Mouse (Mus musculus) ES-E14 (cell line): ENCODE data around the gene Cdc34b. TPM values are rescaled to one million over a fixed set of nuclear protein-coding genes. Genes with fewer than 3 reads are reported as not detected.

ENCODE experiments used
- DNase-seq: peaks from one replicate; pipeline ENCODE4 v3.0.0-alpha.2; 2013; ENCODE audit warnings: low read depth, low spot score
- H3K27ac ChIP-seq: 2 replicates; pipeline ENCODE4 v1.5.1; 2012; ENCODE audit warnings: low read depth, mild to moderate bottlenecking, low read length, moderate library complexity, mixed read lengths; ENCODE audit not compliant: poor library complexity, insufficient read depth, severe bottlenecking
- H3K36me3 ChIP-seq: 2 replicates; pipeline ENCODE4 v1.6.1; 2012; ENCODE audit warnings: mild to moderate bottlenecking, low read length, moderate library complexity, mixed read lengths; ENCODE audit not compliant: control insufficient read depth, poor library complexity, insufficient read depth, severe bottlenecking
- H3K4me1 ChIP-seq, 2 experiments: fragments of 150-350 bp in 1 of 2; sonication (generic) in 1 of 2; 2 replicates each; pipeline ENCODE4 v1.6.1; 2012; ENCODE audit warnings: low read length in 2 of 2, mild to moderate bottlenecking in 1 of 2, mixed read lengths in 1 of 2; ENCODE audit not compliant: control insufficient read depth in 2 of 2, insufficient read depth in 2 of 2, poor library complexity in 1 of 2
- H3K4me3 ChIP-seq, 2 experiments: fragments of 150-350 bp in 1 of 2; sonication (generic) in 1 of 2; 2 replicates each; pipeline ENCODE4 v1.5.1; 2012; ENCODE audit warnings: low read length in 2 of 2, low read depth in 1 of 2, mild to moderate bottlenecking in 1 of 2, mixed read lengths in 1 of 2; ENCODE audit not compliant: insufficient read depth in 1 of 2, poor library complexity in 1 of 2, severe bottlenecking in 1 of 2
- H3K9ac ChIP-seq: 2 replicates; pipeline ENCODE4 v1.6.1; 2012; ENCODE audit warnings: low read depth, mild to moderate bottlenecking, low read length, mixed read lengths; ENCODE audit not compliant: poor library complexity, insufficient read depth, severe bottlenecking
- H3K9me3 ChIP-seq: fragments of 150-350 bp; sonication (generic); 2 replicates; pipeline ENCODE4 v1.6.1; 2012; ENCODE audit warnings: low read depth, mild to moderate bottlenecking, low read length; ENCODE audit not compliant: control insufficient read depth, insufficient read depth
- CHD2 ChIP-seq: IDR thresholded peaks from 2 replicates; pipeline ENCODE4 v1.6.1; 2014; ENCODE audit warnings: mild to moderate bottlenecking, low read depth, low read length, inconsistent platforms
- HCFC1 ChIP-seq: IDR thresholded peaks from 2 replicates; pipeline ENCODE4 v1.6.1; 2012; ENCODE audit warnings: low read length, inconsistent platforms, borderline replicate concordance; ENCODE audit not compliant: insufficient read depth
- MAFK ChIP-seq: IDR thresholded peaks from 2 replicates; pipeline ENCODE4 v1.6.1; 2014; ENCODE audit warnings: mild to moderate bottlenecking, low read depth, low read length, inconsistent platforms; ENCODE audit not compliant: insufficient read depth
- ZC3H11A ChIP-seq: IDR thresholded peaks from 2 replicates; pipeline ENCODE4 v1.6.1; 2012; ENCODE audit warnings: low read depth, mild to moderate bottlenecking, inconsistent platforms, low read length, borderline replicate concordance
- ZNF384 ChIP-seq: IDR thresholded peaks from 2 replicates; pipeline ENCODE4 v1.6.1; 2012; ENCODE audit warnings: low read depth, low read length, inconsistent platforms
- in situ Hi-C, 2 experiments: fragments of 600-800 bp; cut with MboI; formaldehyde crosslinking; loops; one replicate each; pipeline ENCODE4 v1.15.1; 2025; ENCODE audit warnings: low sequenced_read_pairs in 2 of 2, inconsistent platforms in 1 of 2; ENCODE audit not compliant: unreplicated experiment in 2 of 2
- total RNA-seq: library from RNA; depleted of rRNA; stranded (reverse); fragments of 300-350 nt; gene quantifications from 2 replicates; pipeline ENCODE4 v1.2.3, GENCODE M21; 2012; rRNA removed

Cdc34b gene
- total RNA-seq, 1 experiment, result 0.54 TPM

GRCm38 (mm10) chr11:94782603-94783002, 41.0 kb downstream of the Cdc34b start, which contains the start of gene Tmem92:
Gene Tmem92 (minus strand): TSS chr11:94782703.
- in situ Hi-C loops, result no loop called here

GRCm38 (mm10) chr11:94785247-94785646, 43.7 kb downstream of the Cdc34b start:
- H3K4me1 ChIP-seq, result no peaks in the 10 kb centered on the region
- H3K9me3 ChIP-seq, result no peaks in the 10 kb centered on the region
- H3K9ac ChIP-seq, result no peak overlapping the region
- in situ Hi-C loops, result no loop called here
- no peak overlapping the region for H3K27ac ChIP-seq
- no peak overlapping the region for H3K4me3 ChIP-seq
- H3K36me3 ChIP-seq, result no peaks in the 10 kb centered on the region
- peak; percentile 65 for DNase-seq
- TF ChIP-seq ZNF384 (no peak), ZC3H11A (no peak), CHD2 (no peak), MAFK (no peak), HCFC1 (no peak)

More at GRCm38 (mm10) chr11:94782603-94783002, 41.0 kb downstream of the Cdc34b start, which contains the start of gene Tmem92:
- no peak within 1 kb of the TSS for H3K4me3 ChIP-seq
- no peak within 1 kb of the TSS for H3K27ac ChIP-seq
- H3K36me3 ChIP-seq, result no peaks in the 10 kb centered on the region
- H3K4me1 ChIP-seq, result no peaks in the 10 kb centered on the region
- TF ChIP-seq ZC3H11A (no peak), HCFC1 (no peak), CHD2 (no peak), MAFK (no peak), ZNF384 (no peak)
- DNase-seq, result no peak
- H3K9ac ChIP-seq, result no peak within 1 kb of the TSS
- no peaks in the 10 kb centered on the region for H3K9me3 ChIP-seq

GRCm38 (mm10) chr11:94791700-94792099, 50.1 kb downstream of the Cdc34b start:
- no peaks in the 10 kb centered on the region for H3K36me3 ChIP-seq
- TF ChIP-seq CHD2, result no peak
- no peak for TF ChIP-seq ZC3H11A
- TF ChIP-seq MAFK, result no peak
- TF ChIP-seq ZNF384, result no peak
- no peak for TF ChIP-seq HCFC1
- H3K9me3 ChIP-seq, result no peaks in the 10 kb centered on the region
- no peaks in the 10 kb centered on the region for H3K4me1 ChIP-seq
- no peak overlapping the region for H3K27ac ChIP-seq
- no peak overlapping the region for H3K9ac ChIP-seq
- in situ Hi-C loops, result no loop called here
- no peak overlapping the region for H3K4me3 ChIP-seq
- no peak for DNase-seq

Other genes with a start within 250 kb of the Cdc34b start
- 0.48 and 1.7 TPM in 2 replicates for gene Epn3, start 241.8 kb upstream of the Cdc34b start, total RNA-seq
- 0.45 and 0.48 TPM in 2 replicates for gene Mycbpap, start 220.0 kb upstream of the Cdc34b start, total RNA-seq
- 2.1 and 2.4 TPM in 2 replicates for gene Rsad1, start 192.5 kb upstream of the Cdc34b start, total RNA-seq
- 0.11 TPM in 1 of 2 replicates, not detected in the other for gene Chad, start 176.7 kb upstream of the Cdc34b start, total RNA-seq
- gene Acsf2, start 139.9 kb upstream of the Cdc34b start, total RNA-seq, result 5.9 and 7.4 TPM in 2 replicates
- 215 and 282 TPM in 2 replicates for gene Lrrc59, start 112.0 kb upstream of the Cdc34b start, total RNA-seq
- gene Mrpl27, start 88.0 kb upstream of the Cdc34b start, total RNA-seq, result 37.2 and 56.3 TPM in 2 replicates
- gene Eme1, start 87.8 kb upstream of the Cdc34b start, total RNA-seq, result 46.1 and 57.3 TPM in 2 replicates
- 58.0 and 91.2 TPM in 2 replicates for gene Xylt2, start 64.3 kb upstream of the Cdc34b start, total RNA-seq
- 0.18 TPM in 1 of 2 replicates, not detected in the other for gene Gm11541, start 37.3 kb upstream of the Cdc34b start, total RNA-seq
- 19.8 and 27.1 TPM in 2 replicates for gene Tmem92, start 40.9 kb downstream of the Cdc34b start, total RNA-seq
- 37.5 and 125 TPM in 2 replicates for gene Col1a1, start 194.4 kb downstream of the Cdc34b start, total RNA-seq
- not detected in 2 replicates for gene Hils1, start 225.8 kb downstream of the Cdc34b start, total RNA-seq
- 0.74 TPM in 1 of 2 replicates, not detected in the other for gene Sgca, start 234.5 kb downstream of the Cdc34b start, total RNA-seq
- gene Ppp1r9b, start 249.3 kb downstream of the Cdc34b start, total RNA-seq, result 29.5 and 32.6 TPM in 2 replicates